Mouse (Mus musculus) frontal cortex, postnatal 14 days (tissue): ENCODE data around the gene Pde11a.

Source experiments
- DNase-seq, 2 experiments: peaks; one replicate each; pipeline ENCODE4 v3.0.0; 2022; ENCODE audit warnings: low spot score in 2 of 2

Gene Pde11a

DNA sequence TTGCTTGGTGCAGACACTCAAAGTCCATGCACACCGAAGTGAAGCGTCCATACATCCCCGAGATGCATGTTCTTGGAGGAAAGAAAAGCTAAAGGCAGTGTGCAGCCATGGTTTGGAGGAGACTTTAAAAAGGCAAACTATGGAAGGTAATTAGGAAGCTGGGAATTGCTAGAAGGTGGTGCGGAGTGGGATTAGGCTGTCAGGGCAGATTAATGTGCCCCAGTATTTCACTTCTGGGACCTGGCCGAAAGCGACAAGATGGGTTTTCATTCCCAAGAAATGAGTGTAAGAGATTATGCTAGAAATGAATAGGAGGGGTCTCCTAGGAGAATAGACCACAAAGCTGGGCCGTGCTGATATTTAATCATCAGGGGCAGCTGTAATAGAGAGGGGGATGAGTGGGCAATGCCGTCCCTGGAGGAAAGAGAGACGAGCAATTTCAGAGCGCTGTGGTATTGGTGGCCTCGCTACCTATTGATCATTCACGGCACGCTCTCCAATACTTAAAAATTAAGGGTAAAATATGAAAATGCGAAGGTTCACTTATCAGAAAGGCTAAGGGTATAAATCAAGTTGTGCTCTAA is 284.7 kb downstream of the Pde11a start:
- no peak for DNase-seq

DNA sequence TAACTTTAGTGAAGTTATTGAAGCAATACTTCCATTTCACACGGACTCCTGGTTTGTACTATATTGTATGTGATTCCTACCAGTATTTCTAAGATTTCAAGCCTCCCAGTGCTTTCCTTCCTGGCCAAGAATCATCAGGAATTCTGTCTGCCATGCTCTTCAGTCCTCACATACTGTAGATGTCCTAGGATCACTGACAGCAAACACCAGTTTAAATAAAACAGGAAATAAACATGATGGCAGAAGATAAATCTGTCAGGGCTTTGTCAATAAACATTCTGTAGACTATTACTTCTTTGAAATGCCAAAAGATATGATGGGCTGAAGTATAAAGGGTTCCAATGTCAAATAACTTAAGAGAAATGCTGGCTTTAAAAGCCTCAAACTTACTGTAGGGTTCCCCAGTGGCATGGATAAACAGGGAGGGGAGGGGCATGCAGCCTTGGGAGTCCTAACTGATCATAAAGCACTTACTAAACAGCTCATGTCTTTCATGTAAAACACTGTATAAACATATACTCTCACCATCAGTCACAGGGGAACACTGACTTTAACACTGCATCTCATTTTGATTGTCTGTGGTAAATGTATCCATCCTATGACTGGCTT is 285.6 kb downstream of the Pde11a start:
- DNase-seq: no peak

DNA sequence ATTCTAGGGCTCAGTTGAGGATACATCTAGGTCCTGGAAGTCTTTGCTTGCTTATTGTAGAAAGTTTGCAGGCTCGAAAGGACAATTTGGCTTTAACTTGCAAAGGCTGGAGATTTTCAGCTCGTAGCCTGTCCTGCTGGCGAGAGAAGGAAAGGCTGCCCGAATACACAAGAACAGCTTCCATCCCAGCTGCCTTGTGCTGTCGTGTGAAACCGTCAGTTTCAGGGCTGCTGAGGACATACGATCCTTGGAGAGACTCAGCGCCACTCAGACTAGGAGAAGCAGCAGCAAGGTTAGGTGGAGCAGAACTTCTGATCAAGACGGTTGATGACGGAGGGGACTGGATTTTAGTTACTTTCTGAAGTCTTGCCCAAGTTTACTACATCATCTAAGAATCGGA is 287.2 kb downstream of the Pde11a start:
- DNase-seq: no peak

DNA sequence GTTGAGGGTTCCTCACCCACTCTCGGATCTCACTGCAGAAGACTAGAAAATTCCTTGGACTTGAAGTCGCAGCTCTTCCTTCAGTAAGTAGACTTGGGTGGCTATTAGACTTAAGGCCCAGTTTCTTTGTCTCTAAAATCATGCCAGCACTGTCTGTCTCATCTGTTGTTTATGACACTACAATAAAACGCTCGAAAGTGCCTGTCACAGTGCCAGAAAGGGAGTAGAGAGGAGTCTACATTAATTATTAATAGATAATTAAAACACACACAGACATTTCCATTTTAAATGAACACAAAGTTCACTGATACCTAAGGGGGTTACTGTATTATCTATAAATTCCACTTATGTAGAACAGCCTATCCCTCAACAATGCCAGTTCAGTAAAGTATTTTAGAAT is 287.7 kb downstream of the Pde11a start:
- DNase-seq: no peak

DNA sequence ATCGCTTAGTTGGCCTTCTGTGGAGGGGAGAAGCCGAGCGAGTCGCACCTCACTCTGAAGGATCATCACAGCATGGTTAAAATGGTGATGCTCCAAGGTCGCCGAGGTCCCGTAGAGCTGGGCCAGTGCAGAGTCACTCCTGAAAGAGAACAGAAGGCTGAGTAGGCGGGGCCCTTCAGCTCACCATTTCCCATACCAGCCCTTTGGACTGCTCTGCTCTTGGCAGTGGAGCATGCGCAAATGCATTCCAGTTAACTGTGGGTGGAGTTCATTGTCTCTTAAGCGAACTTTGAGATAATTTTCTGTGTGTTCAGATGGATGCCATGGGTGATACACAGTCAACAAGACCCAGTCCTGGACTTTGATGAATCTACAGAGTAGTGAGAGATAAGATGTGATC is 288.5 kb downstream of the Pde11a start:
- no peak for DNase-seq

DNA sequence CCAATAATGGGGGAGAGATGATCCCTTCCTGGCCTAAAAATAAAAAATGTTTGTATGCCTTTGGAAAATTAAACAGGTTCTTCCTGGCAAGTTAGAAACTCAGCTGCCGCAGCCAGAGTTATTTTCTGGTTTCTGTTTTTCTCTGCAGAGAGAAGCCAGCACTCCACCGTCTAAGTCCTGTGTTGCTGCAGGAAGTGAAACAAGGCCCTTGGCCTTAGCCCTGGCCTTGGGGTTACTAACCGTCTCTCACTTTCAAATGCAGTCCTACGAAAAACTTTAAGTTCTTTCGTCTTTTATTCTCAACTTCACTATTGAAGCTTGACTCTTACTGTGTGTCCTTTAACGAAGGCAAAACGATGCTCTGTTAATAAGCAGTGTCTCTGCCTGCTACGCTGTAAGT is 289.0 kb downstream of the Pde11a start:
- no peak for DNase-seq

DNA sequence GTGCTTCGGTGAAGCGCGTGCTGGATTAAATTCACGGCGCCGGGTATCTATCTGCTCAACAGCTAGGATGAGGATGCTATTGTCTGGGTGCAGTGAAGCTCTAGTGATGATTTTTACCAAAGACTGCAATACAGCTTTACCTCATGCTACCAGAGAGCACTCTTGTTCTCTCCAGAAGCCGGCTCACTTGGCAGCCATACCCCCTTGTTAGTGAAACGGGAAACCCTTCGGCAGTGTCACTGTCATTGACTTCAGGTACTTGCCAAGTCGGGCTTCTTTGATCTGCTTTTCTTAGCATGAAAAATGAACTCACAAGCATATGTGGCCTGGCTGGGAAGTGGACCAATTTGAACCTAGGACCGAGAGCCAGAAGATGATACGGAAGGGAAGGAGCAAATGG is 290.8 kb downstream of the Pde11a start:
- no peak for DNase-seq

DNA sequence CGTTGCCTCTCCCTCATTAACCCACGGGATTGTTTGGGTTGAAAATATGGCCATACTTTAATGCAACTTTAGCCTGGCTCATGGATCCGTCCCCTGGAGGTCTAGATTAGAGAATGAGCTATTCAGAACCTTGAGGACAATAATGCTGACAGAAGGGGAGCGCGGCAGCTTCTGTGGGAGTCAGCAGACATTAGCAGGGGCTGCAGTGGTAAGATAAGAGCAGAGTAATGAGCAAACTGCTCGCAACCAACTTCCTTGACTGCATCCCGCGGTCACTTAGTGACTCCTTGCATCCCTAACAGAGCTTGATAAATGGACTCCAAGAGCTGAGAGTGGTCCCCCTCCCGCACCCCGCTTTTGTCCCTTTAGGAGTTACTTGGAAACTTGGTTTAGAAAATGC is 296.4 kb downstream of the Pde11a start:
- no peak for DNase-seq

DNA sequence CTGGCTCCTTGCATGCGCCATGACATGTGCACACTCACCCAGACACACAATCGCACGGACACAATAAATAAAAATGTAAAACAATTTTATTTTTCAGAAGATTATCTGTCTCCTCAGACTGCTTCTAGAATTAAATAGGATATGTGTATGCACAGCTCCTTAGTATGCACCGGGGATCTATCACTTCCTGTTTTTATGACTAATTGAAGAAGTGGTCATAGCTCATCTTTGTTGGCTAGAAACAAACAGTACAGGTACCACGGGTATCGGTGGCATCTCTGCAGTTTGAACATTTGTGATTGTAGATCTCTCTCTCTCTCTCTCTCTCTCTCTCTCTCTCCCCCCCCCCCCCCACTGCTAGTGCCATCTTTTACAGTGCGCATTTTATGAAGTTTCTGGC is 298.5 kb downstream of the Pde11a start:
- no peak for DNase-seq

DNA sequence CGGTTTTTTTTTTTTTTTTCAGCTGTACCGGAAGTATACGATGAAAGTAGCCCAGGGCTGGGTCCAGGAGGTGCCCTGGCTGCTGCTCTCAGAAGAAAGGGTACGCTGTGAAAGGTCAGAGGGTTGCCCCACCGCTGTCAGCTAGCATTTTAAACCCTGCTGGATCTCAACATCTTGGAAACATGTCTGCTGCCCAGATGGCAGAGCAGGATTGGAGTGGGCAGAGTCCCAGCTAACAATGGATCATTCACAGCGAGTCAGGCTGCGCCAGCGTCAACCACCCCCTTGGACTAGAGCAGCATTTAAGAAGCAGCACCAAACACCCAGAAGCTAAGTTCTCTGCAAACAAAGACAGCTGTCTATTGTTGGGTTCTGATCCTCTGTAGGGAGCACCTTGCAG is 308.5 kb downstream of the Pde11a start:
- DNase-seq: peak; percentile 49

DNA sequence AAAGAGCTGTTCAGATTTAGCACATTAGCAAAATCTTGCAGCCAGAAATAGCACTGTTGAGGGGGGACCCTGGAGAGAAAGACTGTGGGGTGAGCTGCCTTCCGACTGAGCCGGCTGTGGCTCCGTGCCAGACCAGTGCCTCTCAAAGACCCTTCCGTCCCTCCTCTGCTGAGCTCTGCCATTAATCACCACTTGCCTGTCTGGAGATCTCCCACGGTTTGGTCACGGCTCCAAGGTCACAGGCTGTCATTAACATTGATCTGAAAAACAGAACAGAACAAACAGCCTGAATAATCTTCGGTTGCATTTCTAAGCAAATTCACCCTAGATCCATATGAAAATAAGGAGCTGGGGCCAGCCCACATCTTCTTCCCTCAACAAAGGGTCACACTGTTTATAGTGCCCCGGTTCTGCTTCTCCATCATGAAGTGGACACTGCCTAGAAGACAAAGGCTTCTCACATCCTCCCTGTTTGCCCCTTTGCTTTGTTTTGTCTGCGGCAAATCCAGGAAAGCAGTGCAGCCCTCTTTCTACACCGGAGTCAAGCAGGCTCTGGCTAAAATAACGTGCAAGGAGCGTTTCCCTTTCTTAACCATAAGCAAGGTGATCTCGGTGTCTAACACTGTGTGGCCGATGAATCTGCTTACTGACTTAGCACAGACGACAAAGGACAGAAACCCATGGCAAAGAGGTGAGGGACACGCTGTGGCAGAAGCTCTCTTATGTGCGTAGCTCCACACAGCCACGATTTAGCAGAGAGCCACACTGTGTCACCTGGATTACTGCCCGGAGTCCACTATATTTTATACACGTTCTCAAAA is 309.3 kb downstream of the Pde11a start:
- DNase-seq: peak; percentile 18 to 20

DNA sequence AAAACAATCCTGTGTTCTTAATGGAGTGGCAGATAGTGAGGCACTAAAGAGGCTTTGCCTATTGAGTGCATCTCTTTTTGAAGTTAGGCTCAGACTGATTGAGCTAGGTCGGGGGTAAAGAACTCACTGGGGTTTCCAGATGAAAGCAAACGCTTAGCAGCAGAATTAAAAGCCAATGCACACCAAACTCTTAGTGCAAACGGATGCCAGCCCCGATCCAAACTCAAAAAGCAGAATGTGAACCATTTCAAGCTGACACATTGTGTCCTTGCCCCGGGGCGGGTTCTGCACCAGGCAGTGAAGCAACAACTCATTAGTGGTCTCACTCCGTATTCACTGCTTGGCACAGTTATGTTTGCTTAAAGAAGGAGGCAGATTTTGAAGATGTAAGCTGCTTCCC is 321.7 kb downstream of the Pde11a start:
- no peak for DNase-seq

DNA sequence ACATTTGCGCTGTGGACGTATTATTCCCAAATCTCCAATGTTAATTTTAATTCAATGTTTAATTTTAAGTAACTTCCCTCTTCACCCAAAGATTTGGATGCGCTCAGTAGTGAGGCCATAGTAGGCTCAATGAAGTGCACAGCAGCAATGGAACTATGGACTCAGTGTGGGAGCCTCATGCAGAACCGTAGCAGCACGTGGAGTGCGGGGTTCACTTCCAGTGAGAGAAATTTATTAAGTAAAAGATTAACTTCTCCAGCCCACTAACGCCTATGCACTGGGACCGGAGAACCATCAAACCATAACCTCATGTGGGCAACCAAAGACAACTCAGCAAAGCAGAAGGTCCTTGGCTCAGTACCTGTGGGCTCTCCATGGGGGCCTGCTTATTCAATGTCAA is 322.4 kb downstream of the Pde11a start:
- DNase-seq: no peak

DNA sequence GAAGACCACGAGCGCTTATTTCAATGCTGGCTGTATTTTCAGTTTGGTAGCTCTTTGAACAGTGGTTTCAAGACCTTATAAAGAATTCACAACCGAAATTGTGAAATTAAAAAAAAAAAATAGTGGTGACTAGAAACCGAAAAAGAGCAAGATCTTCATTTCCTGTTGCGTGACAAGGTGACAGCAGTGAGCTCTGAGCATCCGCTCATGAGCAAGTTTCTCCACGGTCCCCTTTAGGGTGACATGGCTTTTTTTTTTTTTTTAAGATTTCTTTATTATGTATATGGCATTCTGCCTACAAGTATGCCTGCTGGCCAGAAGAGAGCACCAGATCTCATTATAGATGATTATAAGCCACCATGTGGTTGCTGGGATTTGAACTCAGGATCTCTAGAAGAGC is 323.1 kb downstream of the Pde11a start:
- no peak for DNase-seq

DNA sequence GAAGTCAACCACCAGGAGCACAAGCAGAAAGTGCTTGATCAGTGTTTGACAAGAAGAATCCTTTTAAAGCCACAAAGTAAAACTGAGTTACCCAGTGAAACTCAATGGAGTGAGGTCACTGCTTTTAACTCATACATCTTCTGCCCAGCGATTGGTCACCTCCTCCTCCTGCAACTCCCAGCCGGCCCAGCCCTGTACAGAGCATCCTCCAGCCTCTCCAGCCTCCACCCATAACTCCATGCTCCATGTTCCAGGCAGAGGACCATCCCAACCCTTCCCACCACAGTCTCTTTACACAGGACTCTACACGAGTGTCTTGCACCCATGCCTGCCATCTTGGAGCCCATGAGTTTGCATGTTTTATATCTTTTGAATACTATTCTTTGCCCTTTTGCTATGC is 323.9 kb downstream of the Pde11a start:
- DNase-seq: no peak

DNA sequence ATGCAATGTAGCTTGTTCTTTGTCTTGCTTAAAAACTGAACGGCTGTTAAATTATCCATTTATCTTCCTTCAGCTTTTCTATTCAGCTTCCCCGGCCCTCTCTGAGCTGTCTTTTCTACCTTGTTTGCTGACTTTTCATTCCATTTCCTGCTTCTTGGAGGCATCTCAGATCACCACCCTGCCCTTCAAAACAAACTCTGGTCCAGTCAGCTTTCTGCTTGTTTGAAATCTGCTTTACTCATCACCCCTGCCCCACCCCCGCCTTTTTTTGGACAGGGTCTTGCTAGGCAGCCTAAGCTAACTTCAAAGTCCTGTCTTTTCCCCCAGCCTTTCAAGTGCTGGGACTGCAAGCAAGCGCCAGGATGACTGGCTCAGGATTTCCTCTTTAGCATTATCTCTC is 332.4 kb downstream of the Pde11a start:
- no peak for DNase-seq

DNA sequence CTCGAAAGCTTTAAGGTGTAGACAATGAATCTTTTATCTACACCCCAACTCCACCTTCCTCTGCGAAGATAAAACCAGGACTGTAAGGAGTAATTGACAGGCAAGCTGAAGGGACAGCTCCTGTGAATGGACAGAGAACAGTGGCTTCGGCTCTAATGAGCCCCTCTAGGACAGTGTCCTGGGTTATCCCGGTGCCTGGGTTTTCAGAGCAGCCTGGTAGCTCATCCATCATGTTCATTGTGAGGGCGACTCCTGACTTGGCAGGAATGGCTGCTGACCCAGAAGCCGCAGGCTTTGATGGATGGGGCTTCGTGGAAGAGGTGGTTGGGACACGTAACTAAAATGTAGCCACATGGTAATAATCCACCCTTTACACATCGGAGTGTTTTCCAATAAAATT is 335.7 kb downstream of the Pde11a start:
- DNase-seq: no peak

DNA sequence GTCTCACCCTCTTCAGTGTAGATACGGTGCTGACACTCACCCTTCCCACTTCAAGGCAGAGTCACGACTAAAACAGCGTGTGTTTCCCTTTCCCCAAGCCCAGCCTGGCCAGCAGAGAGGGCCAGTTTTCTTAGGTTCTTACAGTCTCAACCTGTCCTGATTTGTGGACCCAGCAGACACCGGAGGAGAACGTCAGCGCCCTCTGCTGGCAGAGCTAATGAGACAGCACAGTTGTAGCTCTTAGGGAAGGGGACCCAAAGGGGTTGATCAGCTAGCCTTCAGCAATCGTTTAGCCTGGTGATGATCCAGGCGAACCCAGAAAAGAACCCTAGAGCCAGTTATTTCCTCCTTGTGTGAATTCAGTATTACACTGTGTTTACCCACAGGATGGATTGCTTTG is 337.2 kb downstream of the Pde11a start:
- DNase-seq: no peak

DNA sequence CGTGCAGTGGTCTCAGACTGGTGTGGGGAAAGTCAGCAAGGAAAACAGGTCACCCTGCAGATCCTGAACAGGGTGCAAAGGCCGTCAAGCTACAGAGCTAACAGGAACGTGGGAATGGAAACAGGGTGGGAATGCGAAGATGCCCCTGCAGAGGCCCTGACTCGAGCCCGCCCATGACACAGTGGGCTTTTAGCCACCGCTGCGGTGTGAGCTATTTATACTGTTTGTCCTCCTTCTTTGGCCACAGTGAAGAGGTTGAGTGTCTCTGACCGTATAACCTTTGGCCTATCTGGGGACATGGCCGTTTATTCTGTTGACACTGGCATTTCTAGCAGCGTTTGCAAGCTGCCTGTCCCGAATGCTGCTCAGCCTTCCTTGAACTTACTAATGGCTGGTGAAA is 338.9 kb downstream of the Pde11a start:
- no peak for DNase-seq

DNA sequence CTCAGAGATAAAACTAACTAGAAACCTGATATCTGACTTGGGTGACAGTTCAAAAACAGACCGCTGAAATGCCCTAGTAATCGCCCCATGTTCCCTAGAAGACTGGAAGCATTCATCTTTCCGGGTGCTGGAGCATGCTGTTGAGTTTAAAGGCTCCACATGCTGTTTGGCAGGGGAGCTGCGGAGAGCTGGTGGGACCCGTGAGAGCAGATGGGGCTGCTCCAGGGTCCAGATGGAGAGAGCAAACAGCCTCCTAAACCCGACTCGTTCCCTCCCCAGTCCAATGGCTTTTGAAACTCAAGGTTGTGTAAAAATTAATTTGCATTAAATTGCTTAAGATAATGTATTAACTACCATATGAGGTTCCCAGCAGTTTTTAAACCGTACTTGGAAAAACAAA is 339.9 kb downstream of the Pde11a start:
- DNase-seq: no peak

DNA sequence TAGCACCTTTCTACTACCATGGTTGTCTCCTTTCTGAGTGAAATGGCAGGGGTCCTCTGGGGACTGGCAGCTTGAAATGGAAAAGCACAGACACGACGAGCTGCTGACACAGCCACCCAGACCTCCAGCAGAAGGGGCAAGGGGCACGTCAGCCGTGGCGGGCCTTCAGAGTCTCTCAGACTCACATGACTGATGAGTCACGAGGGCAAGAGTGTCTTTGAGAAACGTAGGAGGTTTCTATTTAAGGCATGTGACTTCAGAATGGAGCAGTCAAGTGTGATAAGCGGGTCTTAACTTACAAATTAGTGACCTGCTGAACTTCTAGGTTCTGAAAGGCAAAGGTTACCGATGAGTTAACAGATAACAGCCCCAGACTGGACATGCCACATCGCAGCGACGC is 340.8 kb downstream of the Pde11a start:
- DNase-seq: no peak

DNA sequence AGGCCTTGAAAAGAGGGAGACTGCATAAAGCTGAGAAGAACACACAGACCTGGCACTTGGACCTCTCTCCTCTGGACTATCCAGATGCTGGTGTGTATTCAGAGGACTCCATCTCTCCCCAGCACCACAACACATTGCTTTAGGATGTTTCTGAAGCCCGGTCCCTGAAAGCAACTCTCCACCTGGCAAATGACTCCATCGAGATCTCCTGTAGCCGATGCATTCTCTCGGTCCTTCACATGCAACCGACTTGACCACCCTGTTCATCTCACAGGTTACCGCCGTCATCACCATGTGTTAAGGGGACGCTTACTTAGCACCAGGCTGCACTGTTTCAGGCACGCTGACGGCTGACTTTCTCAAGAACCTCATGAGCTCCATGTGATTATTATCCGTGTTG is 343.7 kb downstream of the Pde11a start:
- no peak for DNase-seq

DNA sequence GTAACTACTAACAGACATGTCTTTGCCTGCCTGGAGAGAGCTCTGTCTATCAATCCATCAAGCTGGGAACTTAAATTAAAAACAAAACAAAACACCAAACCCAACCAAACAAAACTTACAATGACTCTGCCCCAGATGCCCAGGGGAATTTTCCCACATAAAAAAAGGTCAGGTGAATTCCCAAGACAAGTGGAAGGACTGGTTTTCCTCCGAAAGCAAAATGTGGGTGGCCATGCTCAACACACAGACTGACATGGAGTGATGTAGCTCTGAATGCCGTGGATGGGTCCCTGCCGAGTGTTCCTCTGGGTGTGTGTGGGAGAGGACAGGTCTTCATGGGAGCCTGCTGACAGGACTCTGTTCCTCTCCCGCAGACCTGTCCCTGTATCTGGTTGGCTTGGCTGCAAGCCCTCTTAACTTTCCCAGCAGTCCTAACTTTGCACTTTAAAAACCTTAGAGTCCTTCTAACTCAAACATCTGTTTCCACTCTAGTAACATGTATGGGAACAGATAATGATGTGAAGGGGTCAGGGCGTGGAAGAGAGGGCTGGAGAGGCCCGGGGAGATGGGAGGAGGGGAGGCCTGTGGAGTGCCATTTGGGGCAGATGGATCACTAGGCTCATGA is 346.9 kb downstream of the Pde11a start:
- no peak for DNase-seq
